Mouse (Mus musculus) embryonic fibroblast, embryonic 13.5 days (primary cell): Measurements from ENCODE around the gene Dnase2b. TPM values are rescaled to one million over a fixed set of nuclear protein-coding genes. Genes with fewer than 3 reads are reported as not detected.

Experiments
- H3K27ac ChIP-seq: 2 replicates; pipeline ENCODE4 v1.5.1; 2012; ENCODE audit warnings: low read length, control low read depth, inconsistent platforms; ENCODE audit not compliant: insufficient read depth
- H3K4me1 ChIP-seq: 2 replicates; pipeline ENCODE4 v1.6.1; 2011; ENCODE audit warnings: low read length; ENCODE audit not compliant: control insufficient read depth, insufficient read depth
- H3K4me3 ChIP-seq: 2 replicates; pipeline ENCODE4 v1.5.1; 2011; ENCODE audit warnings: mild to moderate bottlenecking, control low read depth, low read length; ENCODE audit not compliant: insufficient read depth
- CTCF ChIP-seq: IDR thresholded peaks from 2 replicates; pipeline ENCODE4 v1.5.1; 2011; ENCODE audit warnings: mild to moderate bottlenecking, control low read depth, low read length, moderate library complexity, borderline replicate concordance; ENCODE audit not compliant: insufficient read depth
- POLR2A ChIP-seq: IDR thresholded peaks from 2 replicates; pipeline ENCODE4 v1.6.1; 2011; ENCODE audit warnings: low read depth, mild to moderate bottlenecking, control low read depth, low read length, moderate library complexity
- polyA plus RNA-seq: library from polyadenylated mRNA; stranded (reverse); fragments of >200 nt; gene quantifications from 2 replicates; pipeline ENCODE4 v1.2.4, GENCODE M21; 2011; ENCODE audit warnings: low read depth; ENCODE audit not compliant: missing spikeins, insufficient read length

Gene Dnase2b
- polyA plus RNA-seq, 1 experiment, result not detected

- TF ChIP-seq CTCF (no peak), POLR2A (no peak)
- no peak overlapping the region for H3K27ac ChIP-seq
- no peak overlapping the region for H3K4me3 ChIP-seq
- H3K4me1 ChIP-seq, result no peaks in the 10 kb centered on the region; the same call in none of the 2 replicates
These were observed 35.3 kb upstream of the Dnase2b start for GRCm38 (mm10) chr3:146650716-146651115.

GRCm38 (mm10) chr3:146649311-146649894, 34.0 kb upstream of the Dnase2b start:
- no peak for TF ChIP-seq POLR2A
- TF ChIP-seq CTCF, result no peak
- Histone ChIP-seq H3K27ac (peak overlapping the region; percentile 31; the same call in 1 of the 2 replicates), H3K4me3 (no peak overlapping the region), H3K4me1 (no peaks in the 10 kb centered on the region; the same call in 1 of the 2 replicates)

DNA sequence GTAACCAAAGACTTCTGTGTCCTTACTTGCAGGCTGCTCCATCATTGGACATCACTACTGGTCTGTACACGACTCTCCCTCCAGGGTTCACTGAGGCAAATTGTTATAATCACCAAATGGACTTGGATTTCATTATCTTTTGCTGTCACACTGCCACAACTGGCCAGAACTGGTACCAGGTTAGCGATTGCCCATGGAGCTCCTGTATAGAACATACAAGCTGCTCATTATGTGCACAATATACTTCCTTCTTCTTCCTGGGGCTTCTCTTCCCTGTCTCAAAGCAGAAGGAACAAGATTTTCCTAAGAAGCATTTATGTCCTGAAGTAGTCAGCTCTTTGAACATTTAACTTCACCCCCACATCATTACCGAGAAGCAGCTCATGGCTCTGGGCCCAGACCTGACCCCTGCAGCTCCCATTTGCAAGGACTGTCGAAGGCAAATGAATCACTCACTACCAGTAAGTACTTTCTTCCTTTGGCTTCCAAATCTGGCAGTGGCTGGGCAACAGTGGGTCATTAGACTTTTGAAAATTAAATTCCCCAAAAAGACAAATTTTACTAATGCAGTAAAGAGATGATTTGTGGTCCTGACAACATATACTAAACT, 26.5 kb upstream of the Dnase2b start:
- Histone ChIP-seq H3K4me1 (peaks cover 6% of the 10 kb centered on the region), H3K4me3 (no peak overlapping the region), H3K27ac (peak overlapping the region; percentile 89)
- TF ChIP-seq POLR2A, result no peak
- TF ChIP-seq CTCF, result no peak

DNA sequence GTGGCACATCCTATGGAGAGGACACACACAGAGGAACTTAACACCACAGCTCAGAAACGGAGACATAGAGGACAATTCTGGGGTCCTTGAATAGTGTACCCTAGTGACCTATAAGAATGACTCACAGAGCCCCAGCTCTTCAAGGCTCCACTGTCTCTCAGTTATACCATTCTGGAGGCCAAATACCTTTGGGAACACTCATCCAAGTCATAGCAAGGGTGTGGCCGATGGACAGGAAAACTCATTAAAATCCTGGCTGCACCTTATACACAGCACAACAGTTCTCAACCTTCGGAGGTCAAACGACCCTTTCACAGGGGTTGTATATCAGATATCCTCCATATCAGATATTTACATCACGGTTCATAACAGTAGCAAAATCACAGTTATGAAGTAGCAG, 17.1 kb upstream of the Dnase2b start:
- no peak for TF ChIP-seq CTCF
- TF ChIP-seq POLR2A, result no peak
- no peaks in the 10 kb centered on the region for H3K4me1 ChIP-seq
- no peak overlapping the region for H3K4me3 ChIP-seq
- no peak overlapping the region for H3K27ac ChIP-seq

DNA sequence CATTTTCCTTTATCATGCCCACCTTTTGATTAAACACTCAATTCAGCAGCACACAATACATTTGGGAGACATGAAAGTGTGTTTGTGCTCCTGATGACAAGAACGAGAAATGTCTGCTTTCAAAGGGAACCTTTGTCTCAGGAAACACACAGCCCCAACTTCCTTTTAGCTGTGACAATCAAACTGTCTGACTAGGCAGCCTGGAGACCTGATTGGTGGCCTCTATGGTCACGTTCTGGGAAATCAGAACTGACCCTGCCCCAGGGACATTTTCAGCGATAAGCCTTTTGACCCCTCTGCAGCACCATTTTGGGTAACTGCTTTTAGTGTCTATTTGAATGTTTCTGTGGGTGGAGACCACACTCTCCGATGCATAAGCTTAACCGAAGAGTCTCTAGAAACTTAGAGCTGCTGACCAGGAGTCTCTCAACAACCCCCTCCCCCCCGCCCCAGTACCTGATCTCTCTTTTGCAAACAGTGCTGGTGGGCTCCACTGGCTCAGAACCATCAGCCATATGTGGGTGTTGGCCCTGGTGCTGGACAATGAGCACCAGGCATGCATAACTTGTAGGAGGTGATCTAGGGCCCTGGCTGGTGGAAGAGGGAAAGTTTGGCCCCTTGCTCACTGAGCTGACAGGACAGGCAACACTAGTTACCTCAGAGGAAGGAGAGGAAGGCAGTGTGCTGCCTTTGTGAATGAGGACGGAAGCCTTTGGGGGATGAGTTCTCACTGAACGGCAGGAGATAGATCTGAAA, 13.0 kb upstream of the Dnase2b start:
- H3K27ac ChIP-seq, result no peak overlapping the region
- no peaks in the 10 kb centered on the region for H3K4me1 ChIP-seq
- TF ChIP-seq CTCF (no peak), POLR2A (no peak)
- H3K4me3 ChIP-seq, result no peak overlapping the region

DNA sequence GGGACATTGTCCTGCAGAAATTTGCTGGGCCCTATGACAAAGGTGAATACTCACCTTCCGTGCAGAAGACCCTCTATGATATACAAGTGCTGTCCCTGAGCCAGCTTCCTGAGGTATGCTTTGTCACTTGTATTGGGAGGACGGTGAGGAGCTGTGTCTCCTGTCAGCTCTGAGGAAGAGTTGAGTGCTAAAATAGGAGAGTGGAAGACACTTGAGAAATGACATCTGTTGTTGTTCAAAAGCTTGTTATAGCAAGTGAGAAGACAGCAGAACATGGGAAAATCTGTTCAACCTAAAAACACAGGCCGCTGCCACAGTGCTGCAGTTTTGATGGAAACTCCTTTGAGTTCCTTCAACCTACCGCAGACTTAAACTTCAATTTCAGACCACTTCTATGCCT, 10.4 kb upstream of the Dnase2b start:
- no peak overlapping the region for H3K4me3 ChIP-seq
- no peaks in the 10 kb centered on the region for H3K4me1 ChIP-seq
- no peak overlapping the region for H3K27ac ChIP-seq
- TF ChIP-seq CTCF (no peak), POLR2A (no peak)

DNA sequence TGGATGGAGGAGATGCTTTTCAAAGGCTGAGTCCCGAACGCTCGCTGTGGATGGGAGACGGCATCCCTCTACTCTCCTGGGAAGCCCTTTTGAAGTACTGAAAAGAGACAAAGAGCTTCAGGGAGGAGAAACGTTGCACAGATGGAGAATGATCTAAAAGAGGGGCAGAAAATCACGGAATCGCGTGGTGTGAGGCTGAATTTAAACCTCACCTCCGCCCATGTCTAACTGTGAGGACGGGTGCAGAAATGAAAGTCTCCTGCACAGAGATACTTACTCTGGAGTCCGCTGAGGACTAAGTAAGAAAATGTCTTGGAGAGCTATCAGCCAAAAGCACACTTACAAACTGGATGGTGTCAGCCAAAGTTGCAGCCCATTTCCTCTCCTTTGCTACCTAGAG, 6.6 kb upstream of the Dnase2b start:
- Histone ChIP-seq H3K27ac (no peak overlapping the region), H3K4me3 (no peak overlapping the region), H3K4me1 (no peaks in the 10 kb centered on the region)
- no peak for TF ChIP-seq CTCF
- no peak for TF ChIP-seq POLR2A

DNA sequence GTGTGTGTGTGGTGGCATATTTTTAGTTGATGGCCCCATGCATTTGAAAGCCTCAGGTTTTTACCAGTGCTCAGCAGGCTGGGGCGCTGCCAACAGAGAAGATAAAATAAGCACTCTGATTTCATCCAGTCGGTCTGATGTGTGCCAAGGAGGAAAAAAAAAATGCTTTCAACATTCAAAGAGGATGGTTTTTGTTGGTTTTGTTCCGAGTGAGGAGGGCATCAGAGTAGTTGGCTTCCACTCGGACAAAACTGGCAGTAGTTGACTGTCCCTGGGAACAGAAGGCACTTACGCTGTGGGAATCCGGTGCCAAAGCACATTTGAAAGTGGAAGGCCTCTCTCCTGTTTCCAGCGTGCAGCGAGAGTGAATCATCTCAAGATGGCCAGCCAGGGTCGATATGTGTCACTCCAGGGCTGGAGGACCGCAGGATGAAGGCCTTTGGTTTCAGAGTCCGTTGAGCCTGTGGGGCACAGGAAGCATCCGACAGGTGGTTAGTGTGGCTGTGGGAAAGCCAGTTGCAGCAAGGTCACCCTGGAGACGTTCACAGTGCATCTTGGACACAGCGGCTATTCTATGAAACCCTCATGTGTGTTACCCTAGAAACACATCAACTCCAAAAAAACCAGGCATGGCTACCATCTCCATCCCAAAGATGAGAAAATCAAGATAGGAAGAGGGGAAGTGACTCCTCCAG, 5.3 kb upstream of the Dnase2b start:
- TF ChIP-seq CTCF (no peak), POLR2A (no peak)
- no peaks in the 10 kb centered on the region for H3K4me1 ChIP-seq
- H3K27ac ChIP-seq, result no peak overlapping the region
- H3K4me3 ChIP-seq, result no peak overlapping the region

DNA sequence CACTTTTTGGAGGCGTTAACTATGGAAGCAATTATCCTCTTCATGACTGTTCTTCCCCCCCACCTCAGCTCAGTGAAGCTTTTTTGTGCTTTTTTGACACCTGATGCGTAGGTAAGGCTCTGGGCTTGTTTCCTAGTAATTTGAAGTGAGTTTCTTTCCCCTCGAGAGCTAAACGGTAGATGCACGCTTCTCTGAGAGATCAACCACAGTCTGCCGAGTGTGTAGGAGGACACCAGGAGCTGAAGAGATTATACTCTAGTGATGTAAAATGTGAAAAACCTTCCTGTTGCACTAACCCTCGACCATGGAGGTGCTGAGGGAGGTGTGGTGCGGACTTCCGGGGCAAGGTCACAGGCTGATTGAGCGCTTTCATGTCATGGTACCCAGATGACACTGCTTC, 4.7 kb upstream of the Dnase2b start:
- H3K4me1 ChIP-seq, result no peaks in the 10 kb centered on the region
- H3K27ac ChIP-seq, result no peak overlapping the region
- TF ChIP-seq CTCF, result no peak
- TF ChIP-seq POLR2A, result no peak
- H3K4me3 ChIP-seq, result no peak overlapping the region
